Mouse (Mus musculus): ENCODE data around the gene Myo1e. TPM values are rescaled to one million over a fixed set of nuclear protein-coding genes. Genes with fewer than 3 reads are reported as not detected.
A peak's percentile ranks its signal among the peaks of the same experiment; 100 is the strongest.

The Myo1e gene
- polyA plus RNA-seq, 1 experiment from 2014 or later: 12.2 TPM

GRCm38 (mm10) chr9:70328193-70328841, 121.2 kb downstream of the Myo1e start:
- Histone ChIP-seq H3K4me3 (ENCODE audit: low read length) (no peak overlapping the region), H3K36me3 (ENCODE audit: control insufficient read depth, insufficient read depth) (0 out of 2 replicates have a peak, but pooled peaks cover 2% of the 10 kb centered on the region), H3K4me2 (ENCODE audit: low read depth, low read length) (no peak overlapping the region), H3K9ac (ENCODE audit: low read length) (no peak overlapping the region), H3K27ac (ENCODE audit: low read length) (peak overlapping the region; percentile 66), H3K27me3 (ENCODE audit: control insufficient read depth, insufficient read depth, low read length) (no peaks in the 10 kb centered on the region), H3K4me1 (ENCODE audit: control insufficient read depth, insufficient read depth, low read length) (peaks cover 11% of the 10 kb centered on the region), H3K9me3 (replicated peaks; ENCODE audit: control insufficient read depth, low read length) (no peaks in the 10 kb centered on the region)
- 59% methylated on average over 5 of the region's 5 CpGs for WGBS
- peak; percentile 34; the same call in 1 of the 2 replicates for ATAC-seq (replicated peaks; ENCODE audit: extremely low read depth, insufficient read depth, low FRiP score)

GRCm38 (mm10) chr9:70331727-70332335, 124.7 kb downstream of the Myo1e start:
- no peak overlapping the region for H3K4me3 ChIP-seq (ENCODE audit: low read length)
- 69% methylated on average over 11 of the region's 11 CpGs for WGBS
- peaks cover 11% of the 10 kb centered on the region for H3K36me3 ChIP-seq (ENCODE audit: control insufficient read depth, insufficient read depth)
- no peaks in the 10 kb centered on the region for H3K27me3 ChIP-seq (ENCODE audit: control insufficient read depth, insufficient read depth, low read length)
- H3K9me3 ChIP-seq (replicated peaks; ENCODE audit: control insufficient read depth, low read length): no peaks in the 10 kb centered on the region
- no peak overlapping the region for H3K4me2 ChIP-seq (ENCODE audit: low read depth, low read length)
- ATAC-seq (replicated peaks; ENCODE audit: extremely low read depth, insufficient read depth, low FRiP score): no peak
- no peak overlapping the region for H3K27ac ChIP-seq (ENCODE audit: low read length)
- peaks cover 11% of the 10 kb centered on the region for H3K4me1 ChIP-seq (ENCODE audit: control insufficient read depth, insufficient read depth, low read length)
- H3K9ac ChIP-seq (ENCODE audit: low read length): no peak overlapping the region

- H3K4me2 ChIP-seq (ENCODE audit: low read depth, low read length): no peak overlapping the region
- no peaks in the 10 kb centered on the region; the same call in 1 of the 2 replicates for H3K9me3 ChIP-seq (replicated peaks; ENCODE audit: control insufficient read depth, low read length)
- no peak for ATAC-seq (replicated peaks; ENCODE audit: extremely low read depth, insufficient read depth, low FRiP score)
- no peak overlapping the region for H3K27ac ChIP-seq (ENCODE audit: low read length)
- peaks cover 62% of the 10 kb centered on the region for H3K36me3 ChIP-seq (ENCODE audit: control insufficient read depth, insufficient read depth)
- no peaks in the 10 kb centered on the region for H3K4me1 ChIP-seq (ENCODE audit: control insufficient read depth, insufficient read depth, low read length)
- WGBS: 89% methylated on average over 7 of the region's 7 CpGs
- no peak overlapping the region for H3K4me3 ChIP-seq (ENCODE audit: low read length)
- no peak overlapping the region for H3K9ac ChIP-seq (ENCODE audit: low read length)
- H3K27me3 ChIP-seq (ENCODE audit: control insufficient read depth, insufficient read depth, low read length): no peaks in the 10 kb centered on the region
Observed at GRCm38 (mm10) chr9:70338391-70338790, 131.2 kb downstream of the Myo1e start.

GRCm38 (mm10) chr9:70338894-70339293, 131.7 kb downstream of the Myo1e start:
- Histone ChIP-seq H3K9me3 (replicated peaks; ENCODE audit: control insufficient read depth, low read length) (no peaks in the 10 kb centered on the region; the same call in 1 of the 2 replicates), H3K4me3 (ENCODE audit: low read length) (no peak overlapping the region), H3K4me2 (ENCODE audit: low read depth, low read length) (no peak overlapping the region), H3K36me3 (ENCODE audit: control insufficient read depth, insufficient read depth) (peaks cover 67% of the 10 kb centered on the region), H3K27ac (ENCODE audit: low read length) (no peak overlapping the region), H3K27me3 (ENCODE audit: control insufficient read depth, insufficient read depth, low read length) (no peaks in the 10 kb centered on the region), H3K4me1 (ENCODE audit: control insufficient read depth, insufficient read depth, low read length) (no peaks in the 10 kb centered on the region), H3K9ac (ENCODE audit: low read length) (no peak overlapping the region)
- no peak for ATAC-seq (replicated peaks; ENCODE audit: extremely low read depth, insufficient read depth, low FRiP score)

GRCm38 (mm10) chr9:70349274-70349673, 142.1 kb downstream of the Myo1e start:
- Histone ChIP-seq H3K27me3 (ENCODE audit: control insufficient read depth, insufficient read depth, low read length) (no peaks in the 10 kb centered on the region), H3K4me3 (ENCODE audit: low read length) (no peak overlapping the region), H3K9ac (ENCODE audit: low read length) (no peak overlapping the region), H3K36me3 (ENCODE audit: control insufficient read depth, insufficient read depth) (peaks cover 19% of the 10 kb centered on the region; the same call in 1 of the 2 replicates), H3K9me3 (replicated peaks; ENCODE audit: control insufficient read depth, low read length) (no peaks in the 10 kb centered on the region), H3K4me1 (ENCODE audit: control insufficient read depth, insufficient read depth, low read length) (no peaks in the 10 kb centered on the region), H3K4me2 (ENCODE audit: low read depth, low read length) (no peak overlapping the region), H3K27ac (ENCODE audit: low read length) (no peak overlapping the region)
- WGBS: 62% methylated on average over 2 of the region's 2 CpGs
- ATAC-seq (replicated peaks; ENCODE audit: extremely low read depth, insufficient read depth, low FRiP score): no peak

- Histone ChIP-seq H3K27me3 (ENCODE audit: control insufficient read depth, insufficient read depth, low read length) (no peaks in the 10 kb centered on the region), H3K27ac (ENCODE audit: low read length) (no peak overlapping the region), H3K4me3 (ENCODE audit: low read length) (no peak overlapping the region), H3K9me3 (replicated peaks; ENCODE audit: control insufficient read depth, low read length) (no peaks in the 10 kb centered on the region), H3K4me1 (ENCODE audit: control insufficient read depth, insufficient read depth, low read length) (no peaks in the 10 kb centered on the region), H3K36me3 (ENCODE audit: control insufficient read depth, insufficient read depth) (peaks cover 20% of the 10 kb centered on the region), H3K4me2 (ENCODE audit: low read depth, low read length) (no peak overlapping the region), H3K9ac (ENCODE audit: low read length) (no peak overlapping the region)
- no peak for ATAC-seq (replicated peaks; ENCODE audit: extremely low read depth, insufficient read depth, low FRiP score)
- WGBS: 44% methylated on average over 8 of the region's 8 CpGs
Observed at GRCm38 (mm10) chr9:70351570-70352277, 144.6 kb downstream of the Myo1e start.

GRCm38 (mm10) chr9:70356254-70356653, 149.1 kb downstream of the Myo1e start:
- H3K36me3 ChIP-seq (ENCODE audit: control insufficient read depth, insufficient read depth): peaks cover 36% of the 10 kb centered on the region

GRCm38 (mm10) chr9:70359402-70360131, 152.4 kb downstream of the Myo1e start:
- no peak for ATAC-seq (replicated peaks; ENCODE audit: extremely low read depth, insufficient read depth, low FRiP score)
- Histone ChIP-seq H3K27ac (ENCODE audit: low read length) (no peak overlapping the region), H3K4me1 (ENCODE audit: control insufficient read depth, insufficient read depth, low read length) (no peaks in the 10 kb centered on the region), H3K9me3 (replicated peaks; ENCODE audit: control insufficient read depth, low read length) (peaks cover 8% of the 10 kb centered on the region), H3K4me2 (ENCODE audit: low read depth, low read length) (no peak overlapping the region), H3K36me3 (ENCODE audit: control insufficient read depth, insufficient read depth) (peaks cover 35% of the 10 kb centered on the region), H3K4me3 (ENCODE audit: low read length) (no peak overlapping the region), H3K9ac (ENCODE audit: low read length) (no peak overlapping the region), H3K27me3 (ENCODE audit: control insufficient read depth, insufficient read depth, low read length) (no peaks in the 10 kb centered on the region)
- 93% methylated on average over 2 of the region's 2 CpGs for WGBS

More at GRCm38 (mm10) chr9:70356254-70356653, 149.1 kb downstream of the Myo1e start:
- peaks cover 8% of the 10 kb centered on the region for H3K9me3 ChIP-seq (replicated peaks; ENCODE audit: control insufficient read depth, low read length)
- no peak for ATAC-seq (replicated peaks; ENCODE audit: extremely low read depth, insufficient read depth, low FRiP score)
- no peak overlapping the region for H3K4me2 ChIP-seq (ENCODE audit: low read depth, low read length)
- H3K4me1 ChIP-seq (ENCODE audit: control insufficient read depth, insufficient read depth, low read length): no peaks in the 10 kb centered on the region
- WGBS: 56% methylated on average over 8 of the region's 8 CpGs
- H3K27me3 ChIP-seq (ENCODE audit: control insufficient read depth, insufficient read depth, low read length): no peaks in the 10 kb centered on the region
- H3K4me3 ChIP-seq (ENCODE audit: low read length): no peak overlapping the region
- no peak overlapping the region for H3K27ac ChIP-seq (ENCODE audit: low read length)
- no peak overlapping the region for H3K9ac ChIP-seq (ENCODE audit: low read length)

Data from heart, embryonic 16.5 days (tissue).